Mouse (Mus musculus) G1E-ER4 (cell line): ENCODE data around the gene Gpr152. TPM values are rescaled to one million over a fixed set of nuclear protein-coding genes. Genes with fewer than 3 reads are reported as not detected.

ENCODE experiments used
- GATA1 ChIP-seq: IDR thresholded peaks from one replicate; pipeline ENCODE4 v1.8.0; 2012; ENCODE audit warnings: low read length, inconsistent platforms
- polyA plus RNA-seq: library from polyadenylated mRNA; stranded (reverse); fragments of >175 nt; gene quantifications from 2 replicates; pipeline ENCODE4 v1.2.3, GENCODE M21; 2012

The Gpr152 gene
- polyA plus RNA-seq, 1 experiment = not detected

DNA sequence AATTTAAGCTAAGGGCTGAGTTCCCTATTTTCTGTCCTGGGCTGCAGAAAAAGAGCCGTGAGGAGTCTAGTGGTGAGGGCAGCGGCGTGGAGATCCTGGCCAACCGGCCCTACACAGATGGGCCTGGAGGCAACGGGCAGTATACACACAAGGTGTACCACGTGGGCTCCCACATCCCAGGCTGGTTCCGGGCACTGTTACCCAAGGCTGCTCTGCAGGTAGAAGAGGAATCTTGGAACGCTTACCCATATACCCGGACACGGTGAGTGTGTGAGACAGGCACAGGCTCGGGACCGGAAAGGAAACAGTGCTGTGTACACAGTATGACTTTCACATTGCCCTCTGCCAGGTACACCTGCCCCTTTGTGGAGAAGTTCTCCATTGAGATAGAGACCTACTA lies 37.0 kb upstream of the Gpr152 start:
- no peak for TF ChIP-seq GATA1

DNA sequence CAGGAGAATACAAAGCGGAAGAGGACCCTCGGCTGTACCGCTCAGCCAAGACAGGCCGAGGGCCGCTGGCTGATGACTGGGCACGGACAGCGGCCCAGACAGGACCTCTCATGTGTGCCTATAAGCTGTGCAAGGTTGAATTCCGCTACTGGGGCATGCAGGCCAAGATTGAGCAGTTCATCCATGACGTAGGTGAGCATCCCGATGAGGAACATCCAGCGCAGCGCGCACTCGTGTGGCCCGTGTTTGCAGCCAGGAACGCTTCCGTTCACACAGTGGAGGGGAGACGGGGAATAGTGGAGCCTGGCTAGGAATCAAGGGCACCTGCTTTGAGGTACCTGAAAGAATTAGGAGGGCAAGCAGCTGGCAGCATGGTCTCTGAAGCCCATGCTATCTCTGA lies 36.3 kb upstream of the Gpr152 start:
- no peak for TF ChIP-seq GATA1

GRCm38 (mm10) chr19:4103792-4104191 lies 35.8 kb upstream of the Gpr152 start:
- no peak for TF ChIP-seq GATA1

DNA sequence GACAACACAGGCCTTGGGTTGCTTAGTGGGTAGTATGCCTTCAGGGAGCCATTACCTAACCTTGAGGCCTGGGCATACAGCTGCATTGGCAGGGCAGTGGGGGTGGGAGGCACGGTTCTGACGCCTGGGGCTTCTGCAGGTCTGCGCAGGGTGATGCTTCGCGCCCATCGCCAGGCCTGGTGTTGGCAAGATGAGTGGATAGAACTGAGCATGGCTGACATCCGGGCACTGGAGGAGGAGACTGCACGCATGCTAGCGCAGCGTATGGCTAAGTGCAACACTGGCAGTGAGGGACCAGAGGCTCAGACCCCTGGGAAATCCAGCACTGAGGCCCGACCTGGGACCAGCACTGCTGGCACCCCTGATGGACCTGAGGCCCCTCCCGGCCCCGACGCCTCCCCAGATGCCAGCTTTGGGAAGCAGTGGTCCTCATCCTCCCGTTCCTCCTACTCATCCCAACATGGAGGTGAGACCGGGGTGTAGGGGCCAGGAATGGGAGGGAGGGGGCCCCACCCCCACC lies 34.9 kb upstream of the Gpr152 start:
- TF ChIP-seq GATA1 = no peak

- no peak for TF ChIP-seq GATA1
Measured at GRCm38 (mm10) chr19:4106654-4107053, 32.9 kb upstream of the Gpr152 start.

GRCm38 (mm10) chr19:4108535-4108934 lies 31.1 kb upstream of the Gpr152 start:
- no peak for TF ChIP-seq GATA1

DNA sequence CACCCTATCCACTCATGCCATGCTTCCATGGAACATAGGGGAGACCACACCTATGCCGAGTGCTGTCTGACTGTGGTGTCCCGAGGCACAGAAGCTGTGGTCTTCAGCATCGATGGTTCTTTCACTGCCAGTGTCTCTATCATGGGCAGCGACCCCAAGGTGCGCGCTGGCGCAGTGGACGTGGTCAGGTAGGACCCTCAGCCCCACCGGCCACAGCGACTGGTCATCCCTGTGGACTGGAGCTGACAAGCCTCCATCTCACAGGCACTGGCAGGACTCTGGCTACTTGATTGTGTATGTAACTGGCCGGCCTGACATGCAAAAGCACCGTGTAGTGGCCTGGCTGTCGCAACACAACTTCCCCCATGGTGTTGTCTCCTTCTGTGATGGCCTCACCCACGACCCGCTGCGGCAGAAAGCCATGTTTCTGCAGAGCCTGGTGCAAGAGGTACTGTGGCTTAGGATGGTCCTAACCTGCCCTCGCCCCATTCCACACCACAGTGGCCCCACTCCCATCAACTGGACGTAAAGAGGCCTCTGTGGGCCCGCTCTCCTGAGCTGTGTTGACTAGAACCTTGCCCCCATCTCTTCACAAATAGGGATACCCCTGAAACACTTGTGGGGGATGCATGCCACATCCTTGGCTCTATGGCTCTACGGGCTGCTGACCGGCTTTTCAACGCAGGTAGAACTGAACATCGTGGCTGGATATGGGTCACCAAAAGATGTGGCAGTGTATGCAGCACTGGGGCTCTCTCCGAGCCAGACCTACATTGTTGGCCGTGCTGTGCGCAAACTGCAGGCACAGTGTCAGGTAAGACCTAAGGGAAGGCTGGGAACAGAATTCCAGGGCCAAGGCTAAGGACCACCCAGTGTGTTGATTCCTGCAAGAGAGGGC lies 27.3 kb upstream of the Gpr152 start:
- TF ChIP-seq GATA1 = no peak

- no peak for TF ChIP-seq GATA1
Measured at GRCm38 (mm10) chr19:4113186-4113805, 26.3 kb upstream of the Gpr152 start.

GRCm38 (mm10) chr19:4113806-4114230 lies 25.8 kb upstream of the Gpr152 start:
- no peak for TF ChIP-seq GATA1

GRCm38 (mm10) chr19:4114551-4114950 lies 25.0 kb upstream of the Gpr152 start:
- TF ChIP-seq GATA1 = no peak

GRCm38 (mm10) chr19:4115144-4115543 lies 24.4 kb upstream of the Gpr152 start:
- no peak for TF ChIP-seq GATA1

DNA sequence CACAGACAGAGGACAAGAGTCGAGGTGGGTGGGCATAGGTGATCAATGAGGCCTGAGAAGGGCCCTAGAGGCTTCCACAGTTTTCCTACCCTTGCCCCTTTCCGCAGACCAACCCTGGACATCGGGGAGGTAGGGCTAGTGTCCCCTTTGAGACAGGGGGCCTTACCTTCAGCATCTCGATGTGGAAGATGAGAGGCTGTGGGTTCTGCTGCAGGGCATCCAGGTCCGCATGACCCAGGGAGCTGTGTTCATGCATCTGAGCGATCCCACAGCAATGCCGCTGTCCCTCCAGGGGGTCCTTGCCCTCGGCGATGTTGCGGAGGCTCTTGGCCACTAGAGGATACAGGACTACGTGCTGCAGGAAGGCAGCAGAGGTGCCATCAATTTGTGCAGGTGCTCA lies 23.8 kb upstream of the Gpr152 start:
- no peak for TF ChIP-seq GATA1

- TF ChIP-seq GATA1 = no peak
Measured at GRCm38 (mm10) chr19:4117006-4117405, 22.6 kb upstream of the Gpr152 start.

GRCm38 (mm10) chr19:4118350-4118749 lies 21.2 kb upstream of the Gpr152 start:
- TF ChIP-seq GATA1 = no peak

DNA sequence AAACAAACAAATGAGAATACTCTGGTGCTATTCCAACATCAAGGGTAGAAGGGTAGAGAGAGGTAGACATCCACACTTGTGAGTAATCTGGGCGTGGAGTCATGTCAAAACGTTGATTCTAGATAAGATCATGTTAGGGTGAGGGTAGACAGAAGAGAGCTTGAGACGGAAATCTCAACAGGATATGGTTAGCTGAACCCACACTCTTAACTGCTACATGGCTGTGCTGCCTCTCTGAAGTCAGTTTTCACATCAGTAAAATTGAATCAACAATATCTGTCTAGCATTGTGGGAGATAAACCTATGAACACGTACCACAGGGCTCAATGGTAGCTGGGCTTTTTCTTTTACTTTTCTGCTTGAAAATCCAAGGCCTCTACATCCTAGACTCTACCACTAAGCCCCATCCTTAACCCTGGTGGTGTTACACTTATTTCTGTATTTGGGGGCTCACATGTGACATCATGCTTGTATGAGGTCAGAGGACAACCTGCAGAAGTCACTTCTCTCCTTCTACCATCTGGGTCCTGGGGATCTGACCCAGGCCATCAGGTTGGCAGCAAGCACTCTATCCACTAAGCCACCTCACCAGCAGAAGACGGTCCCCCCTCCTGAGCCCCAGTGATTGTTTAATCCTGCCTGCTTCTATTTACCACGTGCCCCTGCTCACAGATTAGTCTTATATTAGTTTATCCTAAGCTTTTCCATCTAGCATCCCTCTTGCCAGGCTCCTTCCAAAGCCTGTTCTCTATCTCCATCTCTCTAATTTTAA lies 19.7 kb upstream of the Gpr152 start:
- TF ChIP-seq GATA1 = no peak

GRCm38 (mm10) chr19:4120496-4120895 lies 19.1 kb upstream of the Gpr152 start:
- no peak for TF ChIP-seq GATA1
